Mouse (Mus musculus) thymus, adult 2 months (tissue): ENCODE results near the gene Cbfa2t3.

ENCODE experiments used
- CTCF ChIP-seq: fragments of 200-500 bp; IDR thresholded peaks from 2 replicates; pipeline ENCODE4 v1.5.1; 2012; ENCODE audit warnings: mild to moderate bottlenecking, control low read depth, low read length, moderate library complexity, borderline replicate concordance; ENCODE audit not compliant: control insufficient read depth, poor library complexity, insufficient read depth; ENCODE audit errors: extremely low read depth
- POLR2A ChIP-seq: fragments of 200-500 bp; IDR thresholded peaks from 2 replicates; pipeline ENCODE4 v1.6.1; 2012; ENCODE audit warnings: mild to moderate bottlenecking, low read length, control low read depth, moderate library complexity; ENCODE audit not compliant: control insufficient read depth, poor library complexity, insufficient read depth; ENCODE audit errors: extremely low read depth

DNA sequence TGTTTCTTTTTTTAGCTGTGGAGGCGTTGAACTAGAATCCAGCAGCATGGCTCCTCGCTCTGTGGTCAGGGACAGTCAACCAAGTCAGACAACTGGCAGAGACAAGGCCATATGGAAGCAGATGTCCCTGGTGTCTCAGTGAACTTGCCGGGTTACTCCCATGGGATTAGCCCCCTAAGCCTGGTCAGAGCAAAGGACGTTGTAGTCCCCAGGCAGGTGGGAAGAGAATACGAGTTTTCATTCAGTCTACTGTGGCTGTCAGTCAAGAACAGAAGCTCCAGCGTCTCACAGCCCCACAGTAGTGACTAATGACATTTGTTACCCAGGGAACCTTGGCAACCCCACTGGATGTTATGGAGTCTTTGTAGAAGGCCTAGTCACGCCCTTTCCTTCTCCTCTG, 47.5 kb upstream of the Cbfa2t3 start:
- TF ChIP-seq CTCF = no peak
- no peak for TF ChIP-seq POLR2A
